Mouse (Mus musculus) adrenal gland (tissue): Measurements from ENCODE around the gene Gm49358.

Source experiments
- intact Hi-C: fragments of 180-260 bp; cut with DNase I; formaldehyde crosslinking; loops from one replicate; pipeline ENCODE4 v1.15.1; 2025

The Gm49358 gene

DNA sequence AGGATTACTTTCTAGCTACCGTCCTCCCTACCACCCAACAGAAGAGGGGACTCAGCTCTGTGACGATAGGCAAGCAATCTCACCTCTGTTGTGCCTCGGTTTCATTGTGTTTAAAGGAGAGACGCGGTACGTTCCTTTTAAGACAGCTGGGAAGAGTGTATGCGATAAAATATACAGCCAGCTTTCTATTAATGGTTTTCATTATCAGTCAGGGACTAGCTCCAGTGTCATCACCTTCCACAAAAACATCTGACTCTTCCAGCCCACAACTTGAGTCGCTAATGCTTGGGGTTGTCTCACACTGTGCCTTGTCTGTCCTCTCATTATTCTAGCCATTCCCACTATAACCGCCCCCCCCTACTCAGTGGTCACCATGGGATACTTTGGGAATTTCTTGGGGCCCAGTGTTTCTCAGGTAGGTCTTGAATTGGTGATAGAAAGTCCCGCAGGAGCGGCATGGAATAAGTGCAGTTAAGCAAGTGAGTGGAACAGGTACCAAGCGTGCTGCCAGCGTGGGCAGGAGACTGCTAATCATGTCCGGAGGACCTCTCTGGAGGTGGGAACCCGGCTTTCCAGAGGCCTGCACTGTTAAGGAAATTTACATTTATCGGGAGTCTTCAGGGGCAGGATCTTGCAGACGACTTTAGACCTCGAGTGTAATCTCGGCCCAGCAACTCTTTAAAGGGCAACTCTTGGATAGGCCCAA is 14.0 kb downstream of the Gm49358 start:
- intact Hi-C loops: loop anchor here (5.0 kb wide), 1 partner anchor 40 kb away; no protein-coding TSS in a partner anchor

DNA sequence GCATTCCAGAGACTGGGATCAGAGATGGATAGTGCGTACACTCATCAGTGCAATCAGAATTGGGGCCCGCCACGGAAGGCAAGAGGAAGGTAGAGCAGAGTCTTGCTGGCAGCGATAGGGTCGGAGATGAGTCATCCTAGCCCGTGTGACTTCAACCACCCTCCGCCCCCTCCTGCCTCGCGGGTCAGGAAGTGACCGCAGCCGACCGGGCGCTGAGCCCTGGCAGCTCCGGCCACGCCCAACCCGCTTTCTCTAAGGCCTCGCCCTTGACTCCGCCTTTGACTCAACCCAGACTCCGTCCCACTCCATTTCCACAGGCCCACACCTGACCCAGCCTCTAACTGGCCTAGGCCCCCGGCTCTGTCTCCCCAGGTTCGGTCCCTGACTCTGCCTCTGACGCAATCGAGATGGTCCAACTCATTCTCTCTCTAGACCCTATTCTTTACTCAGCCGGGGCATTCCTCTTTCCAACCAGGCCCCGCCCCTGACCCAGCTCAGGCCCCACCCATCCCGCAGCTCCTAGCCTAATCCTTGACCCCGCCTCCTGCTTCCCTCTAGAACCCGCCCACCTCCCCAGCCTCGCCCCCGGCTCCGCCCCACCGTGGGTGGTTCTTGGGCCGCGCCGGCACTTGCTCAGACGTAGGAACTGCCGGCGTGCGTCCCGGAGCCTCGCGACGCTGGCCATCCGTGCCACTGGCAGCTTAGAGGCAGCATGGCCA is 14.8 kb downstream of the Gm49358 start, which contains the start of gene Nt5dc3:
Nt5dc3 (plus strand) TSS at position 608 of the 719 bp plus-strand sequence.
- intact Hi-C loops: loop anchor here (5.0 kb wide), 1 partner anchor 39 kb away; no protein-coding TSS in a partner anchor

- intact Hi-C loops: loop anchor here (5.0 kb wide), 1 partner anchor 38 kb away; no protein-coding TSS in a partner anchor
Observed at GRCm38 (mm10) chr10:86779117-86779755, 15.5 kb downstream of the Gm49358 start.

- intact Hi-C loops: loop anchor here (5.0 kb wide), 1 partner anchor 37 kb away; no protein-coding TSS in a partner anchor
Observed at GRCm38 (mm10) chr10:86779816-86780500, 16.2 kb downstream of the Gm49358 start.

DNA sequence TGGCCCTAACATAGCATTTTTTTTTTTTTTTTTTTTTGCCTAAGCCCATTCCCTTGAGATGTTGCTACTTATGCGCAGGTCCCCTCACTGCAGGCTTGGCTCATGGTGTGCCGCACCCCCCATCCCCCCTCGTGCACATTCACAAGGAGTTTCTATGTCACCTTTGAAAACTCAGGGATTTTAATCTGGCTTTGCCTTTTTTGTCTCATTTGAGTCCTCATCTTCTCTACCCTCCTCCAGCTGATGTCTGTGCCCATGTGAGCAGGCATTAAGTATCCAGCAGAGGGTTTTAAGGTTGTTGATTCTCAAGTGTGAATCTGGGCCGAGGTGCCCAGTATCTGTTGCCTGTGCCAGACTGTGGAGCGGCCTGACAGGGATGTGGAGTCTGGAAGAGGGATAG is 17.9 kb downstream of the Gm49358 start:
- intact Hi-C loops: no loop called here

DNA sequence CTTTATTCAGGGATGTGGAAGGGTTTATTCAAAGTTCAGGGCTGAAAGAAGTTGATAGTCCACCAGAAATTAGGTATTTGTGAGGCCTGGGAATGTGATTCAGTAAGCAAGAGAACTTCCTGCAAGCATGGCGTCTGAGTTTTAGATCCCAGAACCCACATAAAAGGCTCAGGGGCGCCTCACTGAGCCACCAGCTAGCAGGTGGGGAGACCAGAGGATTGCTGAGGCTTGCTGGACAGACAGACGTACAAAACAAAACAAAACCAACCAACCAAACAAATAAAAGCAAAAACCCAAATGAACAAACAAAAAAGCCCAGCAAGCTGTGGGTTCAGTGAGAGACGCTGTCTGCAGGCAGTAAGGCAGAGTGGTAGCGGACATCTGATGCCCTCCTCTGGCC is 18.9 kb downstream of the Gm49358 start:
- intact Hi-C loops: no loop called here

DNA sequence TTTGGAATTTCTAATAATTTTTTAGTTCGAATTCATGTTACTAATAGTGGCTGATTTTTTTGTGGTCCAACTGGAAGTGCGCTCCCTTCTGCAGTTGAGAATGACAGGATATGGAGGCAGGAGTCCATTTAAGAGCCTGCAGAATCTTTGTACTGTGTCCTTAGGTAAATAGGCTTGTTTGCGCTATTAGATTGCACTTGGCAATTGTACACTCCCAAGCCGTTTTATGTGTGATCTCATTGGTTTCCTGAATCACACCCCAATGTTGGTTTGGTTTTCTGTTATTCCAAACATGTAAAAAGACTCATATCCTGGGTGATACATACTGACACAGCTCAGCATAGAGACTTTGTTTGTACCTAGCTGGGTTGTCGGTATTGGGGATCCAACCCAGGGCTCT is 19.8 kb downstream of the Gm49358 start:
- intact Hi-C loops: no loop called here

GRCm38 (mm10) chr10:86784126-86784675 is 20.4 kb downstream of the Gm49358 start:
- intact Hi-C loops: no loop called here

DNA sequence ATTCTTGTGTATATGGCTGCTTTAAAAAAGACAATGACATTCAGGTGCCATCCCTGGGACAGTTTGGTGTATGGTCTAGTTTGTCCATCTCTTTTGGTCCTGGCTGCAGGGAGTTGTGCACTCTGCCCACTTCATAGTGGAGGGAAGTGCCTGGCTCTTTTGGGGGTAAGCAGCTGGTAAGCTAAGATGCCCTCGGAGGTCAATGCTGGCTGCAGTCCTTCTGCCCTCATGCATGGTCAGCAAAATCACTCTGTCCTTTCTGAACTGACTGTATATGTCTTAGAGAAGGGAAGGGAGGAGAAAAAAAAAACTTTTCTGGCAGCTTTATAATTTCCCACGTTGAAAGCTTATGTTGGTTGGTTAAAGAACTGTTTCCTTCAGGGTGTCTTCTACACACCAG is 21.6 kb downstream of the Gm49358 start:
- intact Hi-C loops: no loop called here

GRCm38 (mm10) chr10:86786083-86786482 is 22.3 kb downstream of the Gm49358 start:
- intact Hi-C loops: no loop called here

GRCm38 (mm10) chr10:86788193-86788592 is 24.4 kb downstream of the Gm49358 start:
- intact Hi-C loops: no loop called here

- intact Hi-C loops: no loop called here
Observed at GRCm38 (mm10) chr10:86789146-86789672, 25.4 kb downstream of the Gm49358 start.

GRCm38 (mm10) chr10:86791507-86792184 is 27.9 kb downstream of the Gm49358 start:
- intact Hi-C loops: no loop called here

DNA sequence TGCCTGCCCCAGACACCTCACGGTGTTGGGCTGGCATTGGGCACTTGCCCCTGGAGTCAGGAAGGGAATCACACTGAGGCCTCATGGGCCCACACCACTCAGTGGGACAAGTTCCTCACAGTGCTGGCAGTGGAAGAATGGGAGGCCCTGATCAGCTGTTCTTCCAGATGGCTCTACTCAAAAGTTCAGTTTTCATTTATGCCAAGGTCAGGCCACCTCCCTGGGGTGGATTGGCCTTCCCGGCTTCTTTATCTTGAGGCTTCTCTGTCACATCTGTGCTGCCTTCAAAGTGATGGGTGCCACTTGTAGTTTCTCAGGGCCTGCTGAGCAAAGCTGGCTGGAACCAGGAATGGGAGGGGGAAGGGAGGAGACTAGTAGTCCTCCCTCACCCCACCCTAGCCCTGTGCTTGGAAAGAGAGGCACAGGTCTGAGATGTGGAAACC is 29.8 kb downstream of the Gm49358 start:
- intact Hi-C loops: no loop called here

GRCm38 (mm10) chr10:86794196-86794595 is 30.4 kb downstream of the Gm49358 start:
- intact Hi-C loops: no loop called here

GRCm38 (mm10) chr10:86794794-86795535 is 31.2 kb downstream of the Gm49358 start:
- intact Hi-C loops: no loop called here

- intact Hi-C loops: no loop called here
Observed at GRCm38 (mm10) chr10:86796073-86796741, 32.4 kb downstream of the Gm49358 start.

GRCm38 (mm10) chr10:86807362-86807761 is 43.6 kb downstream of the Gm49358 start:
- intact Hi-C loops: no loop called here
